Mouse (Mus musculus) kidney, embryonic 15.5 days (tissue): ENCODE measurements around the gene Camta1. TPM values are rescaled to one million over a fixed set of nuclear protein-coding genes. Genes with fewer than 3 reads are reported as not detected.

Experiments
- ATAC-seq: fragments of 200-750 bp; cut with Nextera tagmentation; replicated peaks from 2 replicates; pipeline ENCODE4 v1.8.0; 2017; ENCODE audit warnings: moderate TSS enrichment; ENCODE audit not compliant: low FRiP score
- H3K27ac ChIP-seq: fragments of 300-500 bp; sonication (generic); 2 replicates; pipeline ENCODE4 v1.5.1; 2015; ENCODE audit warnings: mild to moderate bottlenecking, inconsistent platforms
- H3K27me3 ChIP-seq: fragments of 300-500 bp; sonication (generic); 2 replicates; pipeline ENCODE4 v1.6.1; 2015; ENCODE audit warnings: inconsistent platforms
- H3K36me3 ChIP-seq: fragments of 300-500 bp; sonication (generic); 2 replicates; pipeline ENCODE4 v1.6.1; 2015; ENCODE audit warnings: inconsistent platforms
- H3K4me1 ChIP-seq: fragments of 300-500 bp; sonication (generic); 2 replicates; pipeline ENCODE4 v1.6.1; 2015; ENCODE audit warnings: inconsistent platforms
- H3K4me2 ChIP-seq: fragments of 300-500 bp; sonication (generic); 2 replicates; pipeline ENCODE4 v1.6.1; 2015; ENCODE audit warnings: moderate library complexity, mild to moderate bottlenecking, inconsistent platforms
- H3K4me3 ChIP-seq: fragments of 300-500 bp; sonication (generic); replicated peaks from 2 replicates; pipeline ENCODE4 v1.5.1; 2015; ENCODE audit warnings: mild to moderate bottlenecking, inconsistent platforms
- H3K9ac ChIP-seq: fragments of 300-500 bp; sonication (generic); 2 replicates; pipeline ENCODE4 v1.6.1; 2015; ENCODE audit warnings: mild to moderate bottlenecking, inconsistent platforms
- H3K9me3 ChIP-seq: fragments of 300-500 bp; sonication (generic); replicated peaks from 2 replicates; pipeline ENCODE4 v1.6.1; 2016; ENCODE audit warnings: inconsistent platforms
- WGBS: fragments of 180-500 bp; shearing (Covaris S2); methylation state at CpG from one replicate; pipeline ENCODE4 v1.1.7; 2015; ENCODE audit warnings: mixed read lengths; 5-methylcytosine and 5-hydroxymethylcytosine counted together
- polyA plus RNA-seq: library from polyadenylated mRNA; unstranded; fragments of >200 nt; fragmentation: Nextera tagmentation; extraction: Ambion mirVana; gene quantifications from 2 replicates; pipeline ENCODE4 v1.2.1, GENCODE M21; 2015

The Camta1 gene
- polyA plus RNA-seq, 1 experiment from 2014 or later, result 87.9 TPM

GRCm38 (mm10) chr4:151726396-151726795 is 135.3 kb downstream of the Camta1 start:
- 67% methylated on average over 2 of the region's 2 CpGs for WGBS
- Histone ChIP-seq H3K4me1 (peaks cover 13% of the 10 kb centered on the region; the same call in 1 of the 2 replicates), H3K9ac (no peak overlapping the region), H3K36me3 (no peaks in the 10 kb centered on the region), H3K27ac (no peak overlapping the region), H3K9me3 (no peaks in the 10 kb centered on the region), H3K4me2 (no peak overlapping the region), H3K4me3 (no peak overlapping the region), H3K27me3 (no peaks in the 10 kb centered on the region)
- ATAC-seq, result no peak; the same call in 1 of the 2 replicates

GRCm38 (mm10) chr4:151724897-151725296 is 136.8 kb downstream of the Camta1 start:
- Histone ChIP-seq H3K27ac (no peak overlapping the region), H3K4me3 (no peak overlapping the region), H3K9ac (no peak overlapping the region), H3K4me2 (no peak overlapping the region), H3K27me3 (no peaks in the 10 kb centered on the region), H3K36me3 (no peaks in the 10 kb centered on the region), H3K4me1 (peaks cover 12% of the 10 kb centered on the region), H3K9me3 (no peaks in the 10 kb centered on the region)
- no peak for ATAC-seq

- Histone ChIP-seq H3K4me1 (peaks cover 30% of the 10 kb centered on the region), H3K27ac (no peak overlapping the region), H3K27me3 (0 out of 2 replicates have a peak, but pooled peaks cover 6% of the 10 kb centered on the region), H3K4me2 (no peak overlapping the region), H3K9ac (no peak overlapping the region), H3K9me3 (no peaks in the 10 kb centered on the region), H3K36me3 (no peaks in the 10 kb centered on the region), H3K4me3 (no peak overlapping the region)
- no peak for ATAC-seq
- 83% methylated on average over 15 of the region's 15 CpGs for WGBS
Observed at GRCm38 (mm10) chr4:151720722-151721467, 140.8 kb downstream of the Camta1 start.

- Histone ChIP-seq H3K4me1 (peaks cover 27% of the 10 kb centered on the region), H3K9ac (no peak overlapping the region), H3K9me3 (no peaks in the 10 kb centered on the region), H3K27me3 (0 out of 2 replicates have a peak, but pooled peaks cover 6% of the 10 kb centered on the region), H3K27ac (peak overlapping the region; percentile 18; the same call in 1 of the 2 replicates), H3K36me3 (no peaks in the 10 kb centered on the region), H3K4me2 (peak overlapping the region; percentile 14), H3K4me3 (no peak overlapping the region)
- 20% methylated on average over 21 of the region's 21 CpGs for whole genome bisulfite sequencing
- peak; percentile 69 for ATAC-seq
Observed at GRCm38 (mm10) chr4:151718866-151719475, 142.7 kb downstream of the Camta1 start.

GRCm38 (mm10) chr4:151717864-151718263 is 143.8 kb downstream of the Camta1 start:
- Histone ChIP-seq H3K4me1 (peaks cover 27% of the 10 kb centered on the region), H3K4me2 (no peak overlapping the region), H3K36me3 (no peaks in the 10 kb centered on the region), H3K27ac (no peak overlapping the region), H3K4me3 (no peak overlapping the region), H3K9me3 (no peaks in the 10 kb centered on the region), H3K27me3 (0 out of 2 replicates have a peak, but pooled peaks cover 6% of the 10 kb centered on the region), H3K9ac (no peak overlapping the region)
- WGBS, result 72% methylated on average over 7 of the region's 7 CpGs
- ATAC-seq, result peak; percentile 47; the same call in 1 of the 2 replicates

DNA sequence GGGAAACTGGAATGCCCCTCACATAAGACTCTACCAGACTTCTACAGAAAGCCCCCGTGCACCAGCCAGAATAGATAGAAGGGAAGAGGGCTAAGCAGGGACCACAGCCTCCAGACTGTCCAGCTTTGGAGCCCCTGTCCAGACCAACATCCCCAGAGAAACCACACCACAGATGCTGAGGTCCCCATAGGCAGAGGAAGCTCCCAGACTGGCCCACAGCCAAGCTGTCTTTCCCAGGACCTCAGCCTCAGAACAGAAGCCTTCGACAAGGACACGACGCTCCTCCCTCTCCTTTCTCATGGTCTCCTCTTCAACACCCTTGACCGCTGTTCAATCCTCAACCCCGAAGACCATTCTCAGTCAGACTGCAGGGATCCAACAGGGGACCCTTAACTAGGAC is 148.0 kb downstream of the Camta1 start:
- Histone ChIP-seq H3K4me3 (no peak overlapping the region), H3K27me3 (peaks cover 11% of the 10 kb centered on the region; the same call in 1 of the 2 replicates), H3K4me1 (peaks cover 16% of the 10 kb centered on the region), H3K4me2 (no peak overlapping the region), H3K27ac (no peak overlapping the region), H3K9me3 (no peaks in the 10 kb centered on the region), H3K9ac (no peak overlapping the region), H3K36me3 (no peaks in the 10 kb centered on the region)
- ATAC-seq, result no peak
- 82% methylated on average over 6 of the region's 6 CpGs for WGBS

DNA sequence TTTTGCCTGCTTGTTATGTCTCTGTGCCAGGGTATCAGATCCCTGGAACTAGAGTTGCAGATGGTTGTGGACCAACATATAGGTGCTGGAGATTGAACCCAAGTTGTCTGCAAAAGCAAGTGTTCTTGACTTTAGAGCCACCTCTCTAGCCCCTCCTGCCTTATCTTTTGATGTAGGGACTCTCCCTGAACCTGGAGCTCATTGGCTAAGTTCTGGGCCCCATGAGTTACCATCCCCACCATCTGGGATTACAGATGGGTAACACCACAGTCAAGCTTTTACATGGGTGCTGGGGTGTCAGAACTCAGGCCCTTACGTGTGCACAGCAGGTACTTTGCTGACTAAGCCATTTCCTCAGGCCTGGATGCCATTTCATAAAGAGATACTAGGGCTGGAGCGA is 150.3 kb downstream of the Camta1 start:
- H3K4me3 ChIP-seq, result no peak overlapping the region
- H3K4me2 ChIP-seq, result no peak overlapping the region
- no peak overlapping the region for H3K27ac ChIP-seq
- 91% methylated on average over 2 of the region's 2 CpGs for WGBS
- no peaks in the 10 kb centered on the region for H3K9me3 ChIP-seq
- H3K4me1 ChIP-seq, result peaks cover 5% of the 10 kb centered on the region
- no peaks in the 10 kb centered on the region for H3K36me3 ChIP-seq
- peaks cover 5% of the 10 kb centered on the region; the same call in 1 of the 2 replicates for H3K27me3 ChIP-seq
- ATAC-seq, result no peak
- no peak overlapping the region for H3K9ac ChIP-seq

DNA sequence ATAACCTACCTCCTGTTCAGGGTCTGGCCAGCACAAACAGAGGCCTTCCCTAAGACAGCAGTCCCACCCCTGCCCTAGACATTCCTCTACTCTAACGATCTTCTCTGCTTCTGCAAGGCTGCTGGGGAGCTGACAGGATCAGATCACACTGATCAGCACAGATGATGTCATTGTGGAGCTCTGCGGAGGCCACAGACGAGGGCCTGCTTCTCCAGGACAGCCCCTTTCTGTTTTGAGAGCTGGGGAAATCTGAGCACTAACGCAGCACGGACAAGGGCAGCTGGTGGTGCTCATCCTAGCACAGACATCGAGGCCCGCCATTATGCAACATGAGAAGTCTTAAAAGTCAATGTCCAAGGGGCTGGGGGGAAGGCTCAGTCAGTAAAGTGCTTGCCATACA is 151.2 kb downstream of the Camta1 start:
- no peaks in the 10 kb centered on the region for H3K36me3 ChIP-seq
- no peak overlapping the region for H3K4me3 ChIP-seq
- H3K9me3 ChIP-seq, result no peaks in the 10 kb centered on the region
- H3K4me1 ChIP-seq, result peaks cover 5% of the 10 kb centered on the region
- no peak overlapping the region for H3K4me2 ChIP-seq
- 16% methylated on average over 7 of the region's 7 CpGs for WGBS
- peak; percentile 52; the same call in 1 of the 2 replicates for ATAC-seq
- peak overlapping the region; percentile 45 for H3K27ac ChIP-seq
- peaks cover 5% of the 10 kb centered on the region; the same call in 1 of the 2 replicates for H3K27me3 ChIP-seq
- no peak overlapping the region for H3K9ac ChIP-seq

DNA sequence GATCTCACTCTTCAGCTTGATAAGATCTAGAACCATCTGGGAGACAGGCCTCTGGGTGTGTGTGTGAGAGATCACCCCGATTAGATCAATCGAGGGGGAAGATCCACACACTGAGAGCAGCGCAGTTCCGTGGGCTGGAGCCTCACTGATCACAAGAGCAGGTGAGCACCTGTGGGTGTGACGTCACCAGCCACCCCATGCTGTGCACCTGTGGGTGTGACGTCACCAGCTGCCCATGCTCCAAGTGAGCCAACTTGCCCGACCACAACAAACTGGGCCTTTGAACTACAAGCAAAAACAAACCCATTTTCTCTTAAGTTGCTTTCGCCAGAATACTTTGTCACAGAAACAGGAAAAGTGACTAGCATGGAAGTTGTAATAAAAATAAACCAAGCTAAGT is 152.4 kb downstream of the Camta1 start:
- no peak overlapping the region for H3K27ac ChIP-seq
- 80% methylated on average over 8 of the region's 8 CpGs for WGBS
- ATAC-seq, result no peak
- no peak overlapping the region for H3K4me3 ChIP-seq
- no peaks in the 10 kb centered on the region for H3K9me3 ChIP-seq
- peaks cover 5% of the 10 kb centered on the region; the same call in 1 of the 2 replicates for H3K27me3 ChIP-seq
- H3K9ac ChIP-seq, result no peak overlapping the region
- H3K4me2 ChIP-seq, result no peak overlapping the region
- no peaks in the 10 kb centered on the region for H3K36me3 ChIP-seq
- peaks cover 5% of the 10 kb centered on the region for H3K4me1 ChIP-seq

GRCm38 (mm10) chr4:151703069-151703735 is 158.5 kb downstream of the Camta1 start:
- Histone ChIP-seq H3K36me3 (no peaks in the 10 kb centered on the region), H3K9ac (no peak overlapping the region), H3K9me3 (no peaks in the 10 kb centered on the region), H3K27ac (no peak overlapping the region), H3K4me2 (no peak overlapping the region), H3K4me3 (no peak overlapping the region), H3K4me1 (no peaks in the 10 kb centered on the region), H3K27me3 (no peaks in the 10 kb centered on the region)
- 78% methylated on average over 14 of the region's 14 CpGs for WGBS
- no peak for ATAC-seq

DNA sequence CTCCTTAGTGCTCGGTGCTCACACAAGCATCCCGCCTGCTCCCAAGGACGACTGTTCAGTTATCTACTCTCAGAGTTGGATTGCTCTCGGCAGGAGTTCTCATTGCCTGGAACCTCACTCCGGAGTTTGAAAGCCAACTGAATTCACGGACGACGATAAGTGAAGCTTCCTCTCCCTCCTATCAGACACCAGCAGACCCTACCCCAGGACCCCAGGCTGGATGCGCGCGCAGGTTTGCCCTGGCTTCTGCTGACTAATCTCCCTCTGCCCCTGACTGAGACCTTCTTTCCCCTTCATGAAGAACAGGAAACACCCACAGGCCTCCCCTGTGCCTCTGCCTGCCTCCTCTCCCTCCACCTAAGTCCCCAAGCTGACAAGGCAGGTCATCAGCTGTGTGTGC is 159.2 kb downstream of the Camta1 start:
- no peaks in the 10 kb centered on the region for H3K36me3 ChIP-seq
- no peak overlapping the region for H3K9ac ChIP-seq
- H3K27me3 ChIP-seq, result no peaks in the 10 kb centered on the region
- H3K4me3 ChIP-seq, result no peak overlapping the region
- H3K4me2 ChIP-seq, result no peak overlapping the region
- H3K9me3 ChIP-seq, result no peaks in the 10 kb centered on the region
- H3K27ac ChIP-seq, result no peak overlapping the region
- H3K4me1 ChIP-seq, result no peaks in the 10 kb centered on the region
- ATAC-seq, result no peak
- 84% methylated on average over 11 of the region's 11 CpGs for WGBS

GRCm38 (mm10) chr4:151695984-151696383 is 165.7 kb downstream of the Camta1 start:
- H3K4me2 ChIP-seq, result no peak overlapping the region
- H3K27me3 ChIP-seq, result no peaks in the 10 kb centered on the region
- WGBS, result 66% methylated on average over 11 of the region's 11 CpGs
- H3K9me3 ChIP-seq, result no peaks in the 10 kb centered on the region
- no peak overlapping the region for H3K27ac ChIP-seq
- no peak overlapping the region for H3K9ac ChIP-seq
- no peak overlapping the region for H3K4me3 ChIP-seq
- no peak for ATAC-seq
- H3K36me3 ChIP-seq, result no peaks in the 10 kb centered on the region
- no peaks in the 10 kb centered on the region for H3K4me1 ChIP-seq
